In the genomic region with DNA sequence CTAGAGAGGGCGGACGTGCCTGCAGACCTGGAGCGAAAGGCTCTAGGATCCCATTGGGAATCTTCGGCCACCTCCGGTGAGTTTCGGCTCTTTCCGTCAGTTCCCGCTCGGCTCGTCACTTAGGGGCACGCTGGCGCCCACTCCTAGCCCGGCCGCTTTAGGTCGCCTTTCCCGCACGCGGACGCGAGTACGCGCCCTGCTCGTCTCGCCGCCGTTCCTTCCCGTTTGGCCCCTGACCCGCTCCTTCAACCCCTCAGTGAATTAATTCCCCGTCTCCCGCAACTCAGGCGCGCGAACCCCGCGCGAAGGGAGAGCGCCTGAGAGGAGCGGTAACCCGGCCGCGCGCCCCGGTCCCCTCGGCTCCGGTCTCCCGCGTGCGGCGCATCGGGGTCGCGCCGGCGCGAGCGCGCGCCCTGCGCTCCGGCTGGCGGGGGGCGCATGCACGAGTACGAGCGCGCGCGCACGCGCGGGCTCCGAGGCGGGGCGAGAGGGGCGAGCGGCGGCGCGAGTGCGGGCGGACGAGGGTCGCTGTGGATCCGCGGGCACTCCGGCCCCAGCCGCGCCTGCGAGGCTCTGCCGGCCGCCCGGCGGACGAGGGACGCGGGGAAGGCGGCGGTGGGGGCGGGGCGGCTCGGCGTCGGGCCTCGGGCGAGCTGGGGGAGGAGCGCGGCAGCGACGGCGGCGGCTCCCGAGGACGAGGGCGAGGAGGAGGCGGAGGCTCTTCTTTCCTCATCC, we compare ENCODE assay signal across 9 mouse cellular contexts. TPM values are rescaled to one million over a fixed set of nuclear protein-coding genes. Genes with fewer than 3 reads are reported as not detected.
A peak's percentile ranks its signal among the peaks of the same experiment; 100 is the strongest.
DNase-seq lines count a peak whose midpoint lies in the region; ATAC-seq and TF ChIP-seq lines count a peak whose summit lies in the region.
"Had no signal": no experiment of that assay in that cellular context is flagged by ENCODE, and none has a peak within 500 bp of the region (broad histone marks: within the 10 kb centered on the region; RNA-seq: fewer than 3 reads in every experiment).

No protein-coding gene starts in this region.

- H3K79me2 ChIP-seq in myocyte (ENCODE audit: control insufficient read depth, insufficient read depth), result peaks cover 26% of the 10 kb centered on the region

- under 1% methylated on average over 114 of the region's 115 CpGs for WGBS in embryonic facial prominence, embryonic 15.5 days
- under 1% methylated on average over 96 of the region's 115 CpGs for whole genome bisulfite sequencing in heart, embryonic 11.5 days (ENCODE audit: insufficient replicate concordance)
- under 1% methylated on average over 89 of the region's 115 CpGs for WGBS in kidney, embryonic 16.5 days
- WGBS in stomach, postnatal 0 days, result under 1% methylated on average over 92 of the region's 115 CpGs

- ATAC-seq in embryonic facial prominence, embryonic 15.5 days (ENCODE audit: insufficient number of reproducible peaks, low FRiP score, low TSS enrichment, low read depth), result peak; percentile 86
- ATAC-seq in heart, embryonic 11.5 days (replicated peaks; ENCODE audit: insufficient number of reproducible peaks, low FRiP score, low TSS enrichment), result peak; percentile 76
- peak; percentile 89 for ATAC-seq in kidney, embryonic 16.5 days (ENCODE audit: low FRiP score, low TSS enrichment)
- peak; percentile 84 for ATAC-seq in stomach, postnatal 0 days (ENCODE audit: low FRiP score, low TSS enrichment)

- no peaks in the 10 kb centered on the region for H3K9me3 ChIP-seq in embryonic facial prominence, embryonic 15.5 days (replicated peaks)
- H3K9me3 ChIP-seq in heart, embryonic 11.5 days (replicated peaks; ENCODE audit: control insufficient read depth, low read length), result no peaks in the 10 kb centered on the region
- no peaks in the 10 kb centered on the region for H3K9me3 ChIP-seq in kidney, embryonic 16.5 days (ENCODE audit: low read length)
- no peaks in the 10 kb centered on the region for H3K9me3 ChIP-seq in stomach, postnatal 0 days (ENCODE audit: control insufficient read depth, low read length)

- H3ac ChIP-seq in myocyte (ENCODE audit: control insufficient read depth, insufficient read length), result peak overlapping the region; percentile 89

- TF ChIP-seq POLR2A in myocyte (IDR thresholded peaks at IDR 0.05; ENCODE audit: insufficient read length, low read depth), result peak; percentile 77

- H3K4me1 ChIP-seq in embryonic facial prominence, embryonic 15.5 days, result peaks cover 28% of the 10 kb centered on the region
- peaks cover 18% of the 10 kb centered on the region for H3K4me1 ChIP-seq in heart, embryonic 11.5 days (ENCODE audit: control insufficient read depth, insufficient read depth, low read length)
- H3K4me1 ChIP-seq in kidney, embryonic 16.5 days (ENCODE audit: insufficient read depth, low read length), result peaks cover 29% of the 10 kb centered on the region
- no peaks in the 10 kb centered on the region; the same call in 1 of the 2 replicates for H3K4me1 ChIP-seq in stomach, postnatal 0 days (replicated peaks; ENCODE audit: control insufficient read depth, insufficient read depth)

- H3K4me2 ChIP-seq in embryonic facial prominence, embryonic 15.5 days (replicated peaks), result peak overlapping the region; percentile 84
- peak overlapping the region; percentile 84 for H3K4me2 ChIP-seq in heart, embryonic 11.5 days
- H3K4me2 ChIP-seq in kidney, embryonic 16.5 days (replicated peaks; ENCODE audit: low read depth, low read length), result peak overlapping the region; percentile 77
- peak overlapping the region; percentile 83 for H3K4me2 ChIP-seq in myocyte (ENCODE audit: low read depth)
- H3K4me2 ChIP-seq in stomach, postnatal 0 days (replicated peaks; ENCODE audit: low read depth), result peak overlapping the region; percentile 83

- peak overlapping the region; percentile 79 for H3K4me3 ChIP-seq in embryonic facial prominence, embryonic 15.5 days (replicated peaks)
- H3K4me3 ChIP-seq in heart, embryonic 11.5 days (ENCODE audit: low read depth, low read length), result peak overlapping the region; percentile 84
- peak overlapping the region; percentile 86 for H3K4me3 ChIP-seq in kidney, embryonic 16.5 days (ENCODE audit: low read length)
- peak overlapping the region; percentile 79 for H3K4me3 ChIP-seq in myocyte
- H3K4me3 ChIP-seq in stomach, postnatal 0 days (ENCODE audit: low read depth, low read length), result peak overlapping the region; percentile 83

- H3K27me3 ChIP-seq in embryonic facial prominence, embryonic 15.5 days, result no peaks in the 10 kb centered on the region
- no peaks in the 10 kb centered on the region for H3K27me3 ChIP-seq in heart, embryonic 11.5 days (ENCODE audit: control insufficient read depth, insufficient read depth, low read length)
- H3K27me3 ChIP-seq in kidney, embryonic 16.5 days (ENCODE audit: insufficient read depth, low read length), result no peaks in the 10 kb centered on the region
- H3K27me3 ChIP-seq in myocyte (ENCODE audit: control insufficient read depth, insufficient read depth, insufficient read length), result no peaks in the 10 kb centered on the region
- no peaks in the 10 kb centered on the region for H3K27me3 ChIP-seq in stomach, postnatal 0 days (ENCODE audit: control insufficient read depth, insufficient read depth, low read length)

- H3K9ac ChIP-seq in embryonic facial prominence, embryonic 15.5 days, result peak overlapping the region; percentile 92
- H3K9ac ChIP-seq in heart, embryonic 11.5 days (ENCODE audit: low read depth, low read length), result peak overlapping the region; percentile 96
- peak overlapping the region; percentile 95 for H3K9ac ChIP-seq in kidney, embryonic 16.5 days (replicated peaks; ENCODE audit: low read length)
- peak overlapping the region; percentile 93 for H3K9ac ChIP-seq in stomach, postnatal 0 days (ENCODE audit: low read length)

- TF ChIP-seq EP300 in stomach, postnatal 0 days (optimal IDR thresholded peaks at IDR 0.05), result no peak

- H3K27ac ChIP-seq in embryonic facial prominence, embryonic 15.5 days (replicated peaks), result peak overlapping the region; percentile 93
- peak overlapping the region; percentile 95 for H3K27ac ChIP-seq in heart, embryonic 11.5 days (ENCODE audit: low read depth, low read length)
- peak overlapping the region; percentile 94 for H3K27ac ChIP-seq in kidney, embryonic 16.5 days (ENCODE audit: low read length)
- H3K27ac ChIP-seq in stomach, postnatal 0 days (replicated peaks), result peak overlapping the region; percentile 94

- peak; percentile 8 to 31 for DNase-seq in spleen, adult 18-20 months
- DNase-seq in spleen, adult 12 weeks (ENCODE audit: low spot score), result no peak
- peak; percentile 79 for DNase-seq in liver
- DNase-seq in stomach, postnatal 0 days (ENCODE audit: low spot score), result peak; percentile 86

- H3K36me3 ChIP-seq in embryonic facial prominence, embryonic 15.5 days, result no peaks in the 10 kb centered on the region
- H3K36me3 ChIP-seq in heart, embryonic 11.5 days (ENCODE audit: control insufficient read depth, insufficient read depth, low read length), result no peaks in the 10 kb centered on the region
- H3K36me3 ChIP-seq in kidney, embryonic 16.5 days (ENCODE audit: insufficient read depth, low read length), result no peaks in the 10 kb centered on the region
- no peaks in the 10 kb centered on the region for H3K36me3 ChIP-seq in myocyte (ENCODE audit: control insufficient read depth, insufficient read depth)
- H3K36me3 ChIP-seq in stomach, postnatal 0 days (ENCODE audit: control insufficient read depth, insufficient read depth, low read length), result no peaks in the 10 kb centered on the region
- H3K36me3 ChIP-seq: G1E had no signal

- no peak for TF ChIP-seq CTCF in stomach, postnatal 0 days (IDR thresholded peaks at IDR 0.05; ENCODE audit: low read depth)

TF ChIP-seq in myocyte, 11 proteins besides CTCF, POLR2A, EP300 and RAD21 (continues in another document):
- TF ChIP-seq REST (IDR thresholded peaks at IDR 0.05; ENCODE audit: insufficient read depth, insufficient read length) (no peak), MAX (IDR thresholded peaks at IDR 0.05; ENCODE audit: low read depth) (no peak), TCF3 (IDR thresholded peaks at IDR 0.05; ENCODE audit: insufficient read length, low read depth) (no peak), SRF (IDR thresholded peaks at IDR 0.05; ENCODE audit: control insufficient read depth, insufficient read length, low read depth) (no peak), E2F4 (IDR thresholded peaks at IDR 0.05; ENCODE audit: insufficient read depth) (no peak), POLR2AphosphoS2 (IDR thresholded peaks at IDR 0.05; ENCODE audit: insufficient read length, low read depth) (peak; percentile 85), TCF12 (IDR thresholded peaks at IDR 0.05; ENCODE audit: insufficient read depth, poor library complexity, severe bottlenecking) (no peak)

RNA-seq across cellular contexts. Expression of a gene that starts 0.5 kb away (rescaled TPM):
- 36.7 and 37.0 TPM in 2 replicates for polyA plus RNA-seq in embryonic facial prominence, embryonic 15.5 days (2015; fragmentation: Nextera tagmentation; extraction: Ambion mirVana)
- 43.5 and 45.2 TPM in 2 replicates for polyA plus RNA-seq in heart, embryonic 11.5 days (2014; fragmentation: Nextera tagmentation; extraction: Ambion mirVana)
- 42.1 and 42.9 TPM in 2 replicates for polyA plus RNA-seq in kidney, embryonic 16.5 days (2015; fragmentation: Nextera tagmentation; extraction: Ambion mirVana)
- 39.1 TPM for polyA plus RNA-seq in myocyte (2012; fragmentation: generic; extraction: Trizol)
- 13.7 and 13.9 TPM in 2 replicates for polyA plus RNA-seq in stomach, postnatal 0 days (2015; fragmentation: Nextera tagmentation; extraction: Ambion mirVana)
- polyA plus RNA-seq: G1E had no signal

RNA-seq across cellular contexts. Expression of a gene that starts 33.3 kb away (rescaled TPM):
- polyA plus RNA-seq in embryonic facial prominence, embryonic 15.5 days (2015; fragmentation: Nextera tagmentation; extraction: Ambion mirVana), result 0.28 and 0.64 TPM in 2 replicates
- 0.96 and 1.7 TPM in 2 replicates for polyA plus RNA-seq in heart, embryonic 11.5 days (2014; fragmentation: Nextera tagmentation; extraction: Ambion mirVana)
- polyA plus RNA-seq in kidney, embryonic 16.5 days (2015; fragmentation: Nextera tagmentation; extraction: Ambion mirVana), result 8.0 and 10.0 TPM in 2 replicates
- polyA plus RNA-seq in myocyte (2012; fragmentation: generic; extraction: Trizol), result 0.78 TPM
- 13.5 and 14.4 TPM in 2 replicates for polyA plus RNA-seq in stomach, postnatal 0 days (2015; fragmentation: Nextera tagmentation; extraction: Ambion mirVana)
- polyA plus RNA-seq: G1E had no signal

RNA-seq across cellular contexts. Expression of a gene that starts 38.6 kb away (rescaled TPM):
- polyA plus RNA-seq in embryonic facial prominence, embryonic 15.5 days (2015; fragmentation: Nextera tagmentation; extraction: Ambion mirVana), result 0.17 TPM in 1 of 2 replicates, not detected in the other
- polyA plus RNA-seq in heart, embryonic 11.5 days (2014; fragmentation: Nextera tagmentation; extraction: Ambion mirVana), result 0.20 and 0.27 TPM in 2 replicates
- 0.94 and 1.2 TPM in 2 replicates for polyA plus RNA-seq in kidney, embryonic 16.5 days (2015; fragmentation: Nextera tagmentation; extraction: Ambion mirVana)
- 0.10 TPM for polyA plus RNA-seq in myocyte (2012; fragmentation: generic; extraction: Trizol)
- polyA plus RNA-seq in stomach, postnatal 0 days (2015; fragmentation: Nextera tagmentation; extraction: Ambion mirVana), result not detected in 2 replicates
- polyA plus RNA-seq: G1E had no signal

RNA-seq across cellular contexts. Expression of a gene that starts 51.9 kb away (rescaled TPM):
- polyA plus RNA-seq in embryonic facial prominence, embryonic 15.5 days (2015; fragmentation: Nextera tagmentation; extraction: Ambion mirVana), result 27.1 TPM in 2 replicates
- polyA plus RNA-seq in heart, embryonic 11.5 days (2014; fragmentation: Nextera tagmentation; extraction: Ambion mirVana), result 21.1 and 22.0 TPM in 2 replicates
- polyA plus RNA-seq in kidney, embryonic 16.5 days (2015; fragmentation: Nextera tagmentation; extraction: Ambion mirVana), result 35.8 and 45.8 TPM in 2 replicates
- polyA plus RNA-seq in myocyte (2012; fragmentation: generic; extraction: Trizol), result 18.6 TPM
- polyA plus RNA-seq in stomach, postnatal 0 days (2015; fragmentation: Nextera tagmentation; extraction: Ambion mirVana), result 5.1 and 7.1 TPM in 2 replicates
